Mouse (Mus musculus) forebrain, embryonic 11.5 days (tissue): ENCODE measurements around the gene Hhat. TPM values are rescaled to one million over a fixed set of nuclear protein-coding genes. Genes with fewer than 3 reads are reported as not detected.

Source experiments
- ATAC-seq: fragments of 200-750 bp; cut with Nextera tagmentation; replicated peaks from 2 replicates; pipeline ENCODE4 v1.8.0; 2017; ENCODE audit warnings: moderate TSS enrichment; ENCODE audit not compliant: low FRiP score
- DNase-seq: peaks from one replicate; pipeline ENCODE4 v3.0.0-alpha.2; 2017; ENCODE audit warnings: low spot score
- H3K27ac ChIP-seq: fragments of 300-500 bp; sonication (generic); 2 replicates; pipeline ENCODE4 v1.5.1; 2014; ENCODE audit warnings: low read depth, low read length
- H3K27me3 ChIP-seq: fragments of 300-500 bp; sonication (generic); 2 replicates; pipeline ENCODE4 v1.6.1; 2014; ENCODE audit warnings: mild to moderate bottlenecking, low read length, mixed read lengths; ENCODE audit not compliant: control insufficient read depth, insufficient read depth
- H3K36me3 ChIP-seq: fragments of 300-500 bp; sonication (generic); 2 replicates; pipeline ENCODE4 v1.6.1; 2014; ENCODE audit warnings: mild to moderate bottlenecking, low read length, moderate library complexity, mixed read lengths; ENCODE audit not compliant: control insufficient read depth, insufficient read depth
- H3K4me1 ChIP-seq: fragments of 300-500 bp; sonication (generic); replicated peaks from 2 replicates; pipeline ENCODE4 v1.6.1; 2014; ENCODE audit warnings: low read length, mixed read lengths; ENCODE audit not compliant: control insufficient read depth, insufficient read depth
- H3K4me2 ChIP-seq: fragments of 300-500 bp; sonication (generic); 2 replicates; pipeline ENCODE4 v1.6.1; 2014; ENCODE audit warnings: low read depth, mild to moderate bottlenecking, low read length, moderate library complexity, mixed read lengths; ENCODE audit not compliant: severe bottlenecking
- H3K4me3 ChIP-seq: fragments of 300-500 bp; sonication (generic); 2 replicates; pipeline ENCODE4 v1.5.1; 2014; ENCODE audit warnings: low read depth, low read length
- H3K9ac ChIP-seq: fragments of 300-500 bp; sonication (generic); 2 replicates; pipeline ENCODE4 v1.6.1; 2014; ENCODE audit warnings: low read length
- H3K9me3 ChIP-seq: fragments of 300-500 bp; sonication (generic); 2 replicates; pipeline ENCODE4 v1.6.1; 2016; ENCODE audit warnings: low read length, mixed read lengths; ENCODE audit not compliant: control insufficient read depth
- WGBS: fragments of 180-500 bp; shearing (Covaris S2); extraction: QIAGEN DNeasy Blood & Tissue Kit; methylation state at CpG from one replicate; pipeline ENCODE4 v1.1.7; 2014; 5-methylcytosine and 5-hydroxymethylcytosine counted together
- polyA plus RNA-seq: library from polyadenylated mRNA; unstranded; fragments of >200 nt; fragmentation: Nextera tagmentation; extraction: Ambion mirVana; gene quantifications from 2 replicates; pipeline ENCODE4 v1.2.1, GENCODE M21; 2014

Hhat gene
- polyA plus RNA-seq, 1 experiment from 2014 or later = 8.0 TPM

- H3K36me3 ChIP-seq = no peaks in the 10 kb centered on the region
- H3K27me3 ChIP-seq = no peaks in the 10 kb centered on the region
- H3K27ac ChIP-seq = no peak overlapping the region
- WGBS = 92% methylated on average over 2 of the region's 2 CpGs
- no peak overlapping the region for H3K4me3 ChIP-seq
- H3K9me3 ChIP-seq = no peaks in the 10 kb centered on the region
- H3K4me2 ChIP-seq = no peak overlapping the region
- H3K4me1 ChIP-seq = no peaks in the 10 kb centered on the region
- DNase-seq (no peak), ATAC-seq (no peak)
- H3K9ac ChIP-seq = no peak overlapping the region
These were observed 29.1 kb downstream of the Hhat start for GRCm38 (mm10) chr1:192741896-192742295.

GRCm38 (mm10) chr1:192736524-192736923 is 34.5 kb downstream of the Hhat start:
- no peaks in the 10 kb centered on the region for H3K4me1 ChIP-seq
- 51% methylated on average over 3 of the region's 3 CpGs for WGBS
- no peak overlapping the region for H3K27ac ChIP-seq
- H3K4me3 ChIP-seq = no peak overlapping the region
- no peaks in the 10 kb centered on the region for H3K27me3 ChIP-seq
- no peak for ATAC-seq
- no peaks in the 10 kb centered on the region for H3K9me3 ChIP-seq
- no peaks in the 10 kb centered on the region for H3K36me3 ChIP-seq
- no peak overlapping the region for H3K4me2 ChIP-seq
- no peak overlapping the region; the same call in 1 of the 2 replicates for H3K9ac ChIP-seq
- DNase-seq = peak; percentile 33

- Histone ChIP-seq H3K9ac (no peak overlapping the region), H3K4me2 (no peak overlapping the region), H3K27me3 (no peaks in the 10 kb centered on the region), H3K36me3 (no peaks in the 10 kb centered on the region), H3K9me3 (no peaks in the 10 kb centered on the region), H3K4me1 (no peaks in the 10 kb centered on the region), H3K27ac (no peak overlapping the region), H3K4me3 (no peak overlapping the region)
- no peak for ATAC-seq
- WGBS = 87% methylated on average over 9 of the region's 9 CpGs
- peak; percentile 35 for DNase-seq
These were observed 35.0 kb downstream of the Hhat start for GRCm38 (mm10) chr1:192736002-192736426.

DNA sequence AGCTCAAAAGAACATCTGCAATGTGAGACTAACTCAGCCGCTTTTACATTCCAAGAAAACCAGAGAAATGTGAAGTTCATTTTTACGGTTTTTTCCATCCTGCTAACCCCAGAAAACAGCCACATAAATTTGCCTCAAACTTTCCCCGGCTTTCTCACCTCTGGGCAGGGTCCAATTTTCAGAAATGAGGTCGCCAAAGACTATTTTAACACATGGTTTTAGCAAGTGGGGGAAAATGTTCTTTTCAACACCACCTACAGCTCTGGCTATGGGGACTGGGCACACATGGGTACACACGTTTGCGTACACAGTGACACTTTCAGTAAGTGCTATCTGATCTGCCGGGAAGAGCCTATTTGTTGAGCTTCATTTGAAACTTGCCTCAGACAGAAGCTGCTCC is 40.5 kb downstream of the Hhat start:
- no peak for DNase-seq
- ATAC-seq = no peak
- no peak overlapping the region for H3K9ac ChIP-seq
- H3K9me3 ChIP-seq = no peaks in the 10 kb centered on the region
- H3K4me1 ChIP-seq = no peaks in the 10 kb centered on the region
- H3K4me2 ChIP-seq = no peak overlapping the region
- H3K27me3 ChIP-seq = no peaks in the 10 kb centered on the region
- no peak overlapping the region for H3K27ac ChIP-seq
- 86% methylated on average over 7 of the region's 7 CpGs for WGBS
- H3K36me3 ChIP-seq = no peaks in the 10 kb centered on the region
- H3K4me3 ChIP-seq = no peak overlapping the region

GRCm38 (mm10) chr1:192726996-192727624 is 43.9 kb downstream of the Hhat start:
- peak; percentile 86 for DNase-seq
- Histone ChIP-seq H3K9me3 (no peaks in the 10 kb centered on the region), H3K4me1 (no peaks in the 10 kb centered on the region), H3K27me3 (no peaks in the 10 kb centered on the region), H3K4me2 (no peak overlapping the region), H3K9ac (no peak overlapping the region), H3K36me3 (no peaks in the 10 kb centered on the region), H3K27ac (no peak overlapping the region), H3K4me3 (no peak overlapping the region)
- 54% methylated on average over 11 of the region's 11 CpGs for WGBS
- ATAC-seq = peak; percentile 69

DNA sequence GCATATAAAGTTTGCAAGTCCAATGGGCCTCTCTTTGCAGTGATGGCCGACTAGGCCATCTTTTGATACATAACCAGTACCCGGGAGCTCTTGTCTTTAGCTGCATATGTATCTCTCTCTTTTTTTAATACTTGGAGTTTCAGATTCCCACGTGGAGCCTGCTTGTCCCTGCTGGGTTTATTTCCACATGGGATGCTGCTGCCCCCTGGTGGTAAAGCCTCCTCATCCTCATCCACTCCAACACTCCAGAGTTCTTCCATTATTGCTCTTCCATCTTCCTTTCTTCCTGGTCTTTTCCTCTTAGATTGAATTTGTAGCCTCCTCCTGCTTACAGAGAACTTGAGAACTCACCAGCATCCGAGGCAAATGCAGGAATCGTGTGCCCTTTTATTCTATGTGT is 48.9 kb downstream of the Hhat start:
- Histone ChIP-seq H3K27me3 (no peaks in the 10 kb centered on the region), H3K36me3 (no peaks in the 10 kb centered on the region), H3K9me3 (no peaks in the 10 kb centered on the region), H3K27ac (no peak overlapping the region), H3K4me3 (no peak overlapping the region), H3K9ac (no peak overlapping the region), H3K4me2 (no peak overlapping the region), H3K4me1 (no peaks in the 10 kb centered on the region)
- WGBS = 34% methylated on average over 5 of the region's 5 CpGs
- DNase-seq = peak; percentile 86
- ATAC-seq = 0 out of 2 replicates have a peak, but pooled peaks have one; percentile 46

DNA sequence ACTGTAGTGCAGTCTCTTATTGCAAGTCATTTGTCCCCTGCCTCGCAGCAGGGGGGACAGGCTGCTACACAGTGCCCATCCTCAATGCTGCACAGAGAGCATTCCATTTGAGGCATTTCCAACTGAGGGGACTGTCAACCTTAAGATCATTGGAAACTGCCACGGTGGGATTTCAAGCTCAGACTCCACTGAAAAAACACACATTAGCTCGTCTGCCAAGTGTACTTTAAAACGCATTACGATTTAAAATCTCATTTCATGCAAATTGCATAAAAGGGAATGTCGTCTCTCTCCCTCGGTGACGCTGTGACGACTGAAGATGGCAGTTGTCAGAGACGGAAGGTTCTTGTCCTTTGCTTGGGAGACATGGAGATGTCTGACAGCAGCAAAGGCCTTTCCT is 50.9 kb downstream of the Hhat start:
- no peaks in the 10 kb centered on the region for H3K36me3 ChIP-seq
- no peaks in the 10 kb centered on the region for H3K27me3 ChIP-seq
- DNase-seq (no peak), ATAC-seq (no peak)
- no peak overlapping the region for H3K9ac ChIP-seq
- no peak overlapping the region for H3K4me3 ChIP-seq
- no peaks in the 10 kb centered on the region for H3K4me1 ChIP-seq
- no peak overlapping the region for H3K4me2 ChIP-seq
- no peak overlapping the region for H3K27ac ChIP-seq
- no peaks in the 10 kb centered on the region for H3K9me3 ChIP-seq
- WGBS = 86% methylated on average over 10 of the region's 10 CpGs

DNA sequence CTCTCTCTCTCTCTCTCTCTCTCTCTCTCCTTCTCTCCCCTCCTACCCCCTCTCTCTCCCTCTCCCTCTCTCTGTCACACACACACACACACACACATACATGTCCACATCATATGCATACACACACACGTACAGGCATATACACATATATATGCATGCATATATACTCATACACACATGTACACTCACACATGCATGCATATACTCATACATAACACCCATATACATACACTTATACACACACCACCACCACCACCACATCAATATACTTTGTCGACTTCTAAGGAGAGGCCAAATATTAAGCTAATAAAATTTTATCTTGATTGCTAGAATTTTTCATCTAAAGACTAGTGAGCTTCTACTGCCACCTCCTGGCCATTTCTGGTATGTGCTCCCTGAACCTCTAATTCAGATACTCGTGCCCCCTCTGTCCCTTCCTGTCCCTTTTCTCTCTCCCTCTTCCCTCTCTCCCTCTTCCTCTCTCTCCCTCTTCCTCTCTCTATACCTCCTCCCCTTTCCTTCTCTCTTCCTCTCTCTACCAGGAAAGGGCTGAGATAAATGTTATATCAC is 59.2 kb downstream of the Hhat start:
- no peak overlapping the region for H3K4me2 ChIP-seq
- no peaks in the 10 kb centered on the region for H3K36me3 ChIP-seq
- no peak overlapping the region for H3K4me3 ChIP-seq
- peak; percentile 65 for DNase-seq
- no peak for ATAC-seq
- no peaks in the 10 kb centered on the region for H3K27me3 ChIP-seq
- 40% methylated on average over 3 of the region's 3 CpGs for WGBS
- H3K4me1 ChIP-seq = no peaks in the 10 kb centered on the region
- H3K9me3 ChIP-seq = no peaks in the 10 kb centered on the region
- H3K27ac ChIP-seq = no peak overlapping the region
- H3K9ac ChIP-seq = no peak overlapping the region
